Mouse (Mus musculus) lung, adult 2 months (tissue): Measurements from ENCODE around the gene Dnlz. TPM values are rescaled to one million over a fixed set of nuclear protein-coding genes. Genes with fewer than 3 reads are reported as not detected.

Source experiments
- DNase-seq: peaks from one replicate; pipeline ENCODE4 v3.0.0; 2022
- H3K4me1 ChIP-seq: fragments of 200-500 bp; 2 replicates; pipeline ENCODE4 v1.6.1; 2011; ENCODE audit warnings: low read length; ENCODE audit not compliant: control insufficient read depth, insufficient read depth
- H3K4me3 ChIP-seq: fragments of 200-500 bp; replicated peaks from 2 replicates; pipeline ENCODE3; 2011; ENCODE audit warnings: low read depth, mild to moderate bottlenecking, control low read depth, low read length; ENCODE audit errors: extremely low read depth
- CTCF ChIP-seq: fragments of 200-500 bp; IDR thresholded peaks from 2 replicates; pipeline ENCODE4 v1.5.1; 2011; ENCODE audit warnings: mild to moderate bottlenecking, low read length, control low read depth; ENCODE audit not compliant: insufficient read depth
- POLR2A ChIP-seq: fragments of 200-500 bp; IDR thresholded peaks from 2 replicates; pipeline ENCODE4 v1.6.1; 2011; ENCODE audit warnings: low read depth, mild to moderate bottlenecking, control low read depth, low read length, borderline replicate concordance; ENCODE audit errors: extremely low read depth
- WGBS: fragments of 180-500 bp; shearing (Covaris S2); methylation state at CpG from one replicate; pipeline ENCODE4 v1.1.7; 2018; 5-methylcytosine and 5-hydroxymethylcytosine counted together
- polyA plus RNA-seq: library from polyadenylated mRNA; depleted of rRNA; stranded (reverse); fragments of >200 nt; gene quantifications from 2 replicates; pipeline ENCODE4 v1.2.3, GENCODE M21; 2012

Gene Dnlz
- polyA plus RNA-seq, 1 experiment, result 16.3 TPM

GRCm38 (mm10) chr2:26323589-26324325, 28.2 kb downstream of the Dnlz start:
- Histone ChIP-seq H3K4me1 (no peaks in the 10 kb centered on the region; the same call in 1 of the 2 replicates), H3K4me3 (no peak overlapping the region)
- no peak for TF ChIP-seq CTCF
- no peak for TF ChIP-seq POLR2A
- DNase-seq, result no peak
- WGBS, result 89% methylated on average over 13 of the region's 13 CpGs

- TF ChIP-seq POLR2A (no peak), CTCF (no peak)
- Histone ChIP-seq H3K4me3 (no peak overlapping the region), H3K4me1 (peaks cover 9% of the 10 kb centered on the region)
- no peak for DNase-seq
- 77% methylated on average over 14 of the region's 14 CpGs for WGBS
Measured at GRCm38 (mm10) chr2:26320245-26321185, 31.4 kb downstream of the Dnlz start.

- DNase-seq, result no peak
- no peak for TF ChIP-seq POLR2A
- TF ChIP-seq CTCF, result no peak
- WGBS, result 87% methylated on average over 13 of the region's 13 CpGs
Measured at GRCm38 (mm10) chr2:26319519-26320244, 32.2 kb downstream of the Dnlz start.

GRCm38 (mm10) chr2:26319109-26319508, 32.8 kb downstream of the Dnlz start:
- 82% methylated on average over 9 of the region's 9 CpGs for WGBS
- H3K4me3 ChIP-seq, result no peak overlapping the region
- H3K4me1 ChIP-seq, result peaks cover 9% of the 10 kb centered on the region
- TF ChIP-seq CTCF (no peak), POLR2A (no peak)
- no peak for DNase-seq

More at GRCm38 (mm10) chr2:26319519-26320244, 32.2 kb downstream of the Dnlz start:
- Histone ChIP-seq H3K4me3 (no peak overlapping the region), H3K4me1 (peaks cover 9% of the 10 kb centered on the region)

GRCm38 (mm10) chr2:26317991-26318672, 33.8 kb downstream of the Dnlz start:
- TF ChIP-seq CTCF (no peak), POLR2A (no peak)
- Histone ChIP-seq H3K4me1 (peaks cover 9% of the 10 kb centered on the region), H3K4me3 (no peak overlapping the region)
- 79% methylated on average over 3 of the region's 3 CpGs for WGBS
- no peak for DNase-seq

- 50% methylated on average over 3 of the region's 3 CpGs for WGBS
Measured at GRCm38 (mm10) chr2:26317371-26317770, 34.5 kb downstream of the Dnlz start.

GRCm38 (mm10) chr2:26316576-26317246, 35.2 kb downstream of the Dnlz start:
- H3K4me3 ChIP-seq, result peak overlapping the region; percentile 15
- TF ChIP-seq CTCF (no peak), POLR2A (no peak)
- whole genome bisulfite sequencing, result 54% methylated on average over 9 of the region's 9 CpGs
- no peak for DNase-seq
- H3K4me1 ChIP-seq, result peaks cover 9% of the 10 kb centered on the region

More at GRCm38 (mm10) chr2:26317371-26317770, 34.5 kb downstream of the Dnlz start:
- Histone ChIP-seq H3K4me3 (no peak overlapping the region), H3K4me1 (peaks cover 9% of the 10 kb centered on the region)
- TF ChIP-seq CTCF (no peak), POLR2A (no peak)
- DNase-seq, result no peak

GRCm38 (mm10) chr2:26315925-26316311, 36.0 kb downstream of the Dnlz start:
- Histone ChIP-seq H3K4me1 (peaks cover 9% of the 10 kb centered on the region), H3K4me3 (peak overlapping the region; percentile 76)
- WGBS, result 1% methylated on average over 11 of the region's 11 CpGs
- TF ChIP-seq POLR2A, result no peak
- no peak for TF ChIP-seq CTCF
- DNase-seq, result peak; percentile 63
